Mouse (Mus musculus) testis, adult 2 months (tissue): Measurements from ENCODE around the gene Gpr152.

Experiments
- CTCF ChIP-seq: fragments of 200-500 bp; IDR thresholded peaks from 2 replicates; pipeline ENCODE4 v1.5.1; 2012; ENCODE audit warnings: low read depth, mild to moderate bottlenecking, inconsistent platforms, low read length, moderate library complexity; ENCODE audit not compliant: control insufficient read depth, insufficient read depth, insufficient replicate concordance
- POLR2A ChIP-seq: fragments of 200-500 bp; IDR thresholded peaks from 2 replicates; pipeline ENCODE4 v1.6.1; 2012; ENCODE audit warnings: low read depth, mild to moderate bottlenecking, inconsistent platforms, low read length, moderate library complexity; ENCODE audit not compliant: control insufficient read depth

DNA sequence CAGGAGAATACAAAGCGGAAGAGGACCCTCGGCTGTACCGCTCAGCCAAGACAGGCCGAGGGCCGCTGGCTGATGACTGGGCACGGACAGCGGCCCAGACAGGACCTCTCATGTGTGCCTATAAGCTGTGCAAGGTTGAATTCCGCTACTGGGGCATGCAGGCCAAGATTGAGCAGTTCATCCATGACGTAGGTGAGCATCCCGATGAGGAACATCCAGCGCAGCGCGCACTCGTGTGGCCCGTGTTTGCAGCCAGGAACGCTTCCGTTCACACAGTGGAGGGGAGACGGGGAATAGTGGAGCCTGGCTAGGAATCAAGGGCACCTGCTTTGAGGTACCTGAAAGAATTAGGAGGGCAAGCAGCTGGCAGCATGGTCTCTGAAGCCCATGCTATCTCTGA lies 36.3 kb upstream of the Gpr152 start:
- TF ChIP-seq CTCF: no peak
- no peak for TF ChIP-seq POLR2A
